Mouse (Mus musculus) kidney, embryonic 15.5 days (tissue): ENCODE results near the gene Cyp2c70. TPM values are rescaled to one million over a fixed set of nuclear protein-coding genes. Genes with fewer than 3 reads are reported as not detected.
"Not testable (repeated sequence)": the region's sequence is repeated elsewhere in the genome, so short reads cannot be mapped to it uniquely, and the experiment has no call there.

Experiments
- ATAC-seq: fragments of 200-750 bp; cut with Nextera tagmentation; replicated peaks from 2 replicates; pipeline ENCODE4 v1.8.0; 2017; ENCODE audit warnings: moderate TSS enrichment; ENCODE audit not compliant: low FRiP score
- H3K27ac ChIP-seq: fragments of 300-500 bp; sonication (generic); 2 replicates; pipeline ENCODE4 v1.5.1; 2015; ENCODE audit warnings: mild to moderate bottlenecking, inconsistent platforms
- H3K27me3 ChIP-seq: fragments of 300-500 bp; sonication (generic); 2 replicates; pipeline ENCODE4 v1.6.1; 2015; ENCODE audit warnings: inconsistent platforms
- H3K36me3 ChIP-seq: fragments of 300-500 bp; sonication (generic); 2 replicates; pipeline ENCODE4 v1.6.1; 2015; ENCODE audit warnings: inconsistent platforms
- H3K4me1 ChIP-seq: fragments of 300-500 bp; sonication (generic); 2 replicates; pipeline ENCODE4 v1.6.1; 2015; ENCODE audit warnings: inconsistent platforms
- H3K4me2 ChIP-seq: fragments of 300-500 bp; sonication (generic); 2 replicates; pipeline ENCODE4 v1.6.1; 2015; ENCODE audit warnings: moderate library complexity, mild to moderate bottlenecking, inconsistent platforms
- H3K4me3 ChIP-seq: fragments of 300-500 bp; sonication (generic); replicated peaks from 2 replicates; pipeline ENCODE4 v1.5.1; 2015; ENCODE audit warnings: mild to moderate bottlenecking, inconsistent platforms
- H3K9ac ChIP-seq: fragments of 300-500 bp; sonication (generic); 2 replicates; pipeline ENCODE4 v1.6.1; 2015; ENCODE audit warnings: mild to moderate bottlenecking, inconsistent platforms
- H3K9me3 ChIP-seq: fragments of 300-500 bp; sonication (generic); replicated peaks from 2 replicates; pipeline ENCODE4 v1.6.1; 2016; ENCODE audit warnings: inconsistent platforms
- WGBS: fragments of 180-500 bp; shearing (Covaris S2); methylation state at CpG from one replicate; pipeline ENCODE4 v1.1.7; 2015; ENCODE audit warnings: mixed read lengths; 5-methylcytosine and 5-hydroxymethylcytosine counted together
- polyA plus RNA-seq: library from polyadenylated mRNA; unstranded; fragments of >200 nt; fragmentation: Nextera tagmentation; extraction: Ambion mirVana; gene quantifications from 2 replicates; pipeline ENCODE4 v1.2.1, GENCODE M21; 2015

Cyp2c70 gene
- polyA plus RNA-seq, 1 experiment from 2014 or later, result 0.35 TPM

- H3K36me3 ChIP-seq, result no peaks in the 10 kb centered on the region
- no peak overlapping the region for H3K9ac ChIP-seq
- 68% methylated on average over 4 of the region's 4 CpGs for WGBS
- no peak overlapping the region for H3K4me2 ChIP-seq
- no peaks in the 10 kb centered on the region for H3K9me3 ChIP-seq
- H3K27me3 ChIP-seq, result no peaks in the 10 kb centered on the region
- no peak overlapping the region for H3K4me3 ChIP-seq
- H3K27ac ChIP-seq, result no peak overlapping the region
- no peak for ATAC-seq
- no peaks in the 10 kb centered on the region for H3K4me1 ChIP-seq
These were observed 8.8 kb downstream of the Cyp2c70 start for GRCm38 (mm10) chr19:40178311-40178710.

- 91% methylated on average over 4 of the region's 4 CpGs for WGBS
- H3K36me3 ChIP-seq, ATAC-seq: not testable (repeated sequence)
These were observed 18.7 kb downstream of the Cyp2c70 start for GRCm38 (mm10) chr19:40168391-40168790.

GRCm38 (mm10) chr19:40126996-40127395 lies 60.1 kb downstream of the Cyp2c70 start:
- not testable (repeated sequence) for H3K27me3 ChIP-seq, H3K9me3 ChIP-seq, H3K4me3 ChIP-seq, H3K36me3 ChIP-seq, H3K4me1 ChIP-seq, H3K27ac ChIP-seq, H3K9ac ChIP-seq, H3K4me2 ChIP-seq, ATAC-seq
- 31% methylated on average over 2 of the region's 2 CpGs for WGBS

More at GRCm38 (mm10) chr19:40168391-40168790, 18.7 kb downstream of the Cyp2c70 start:
- H3K27ac ChIP-seq, H3K27me3 ChIP-seq, H3K4me1 ChIP-seq, H3K4me2 ChIP-seq, H3K4me3 ChIP-seq, H3K9ac ChIP-seq, H3K9me3 ChIP-seq: not testable (repeated sequence)

- ATAC-seq, H3K4me1 ChIP-seq, H3K4me2 ChIP-seq, H3K9ac ChIP-seq, H3K27me3 ChIP-seq, H3K27ac ChIP-seq, H3K36me3 ChIP-seq, H3K9me3 ChIP-seq, H3K4me3 ChIP-seq: not testable (repeated sequence)
- WGBS, result 91% methylated on average over 3 of the region's 3 CpGs
These were observed 62.0 kb downstream of the Cyp2c70 start for GRCm38 (mm10) chr19:40125165-40125564.

- WGBS, result 75% methylated on average over 13 of the region's 13 CpGs
- ATAC-seq, H3K4me1 ChIP-seq, H3K27ac ChIP-seq, H3K9me3 ChIP-seq, H3K9ac ChIP-seq, H3K36me3 ChIP-seq, H3K27me3 ChIP-seq, H3K4me3 ChIP-seq, H3K4me2 ChIP-seq: not testable (repeated sequence)
These were observed 67.5 kb downstream of the Cyp2c70 start for GRCm38 (mm10) chr19:40119624-40120023.

Other genes with a start within 250 kb of the Cyp2c70 start
- not detected in 2 replicates for gene Cyp2c37, start 194.9 kb downstream of the Cyp2c70 start, polyA plus RNA-seq
- gene Cyp2c54, start 113.5 kb downstream of the Cyp2c70 start, polyA plus RNA-seq, result not detected in 2 replicates
- not detected in 2 replicates for gene Cyp2c50, start 97.6 kb downstream of the Cyp2c70 start, polyA plus RNA-seq
- gene Pdlim1, start 84.5 kb upstream of the Cyp2c70 start, polyA plus RNA-seq, result 38.4 and 38.9 TPM in 2 replicates